Mouse (Mus musculus): ENCODE results near the gene Gk5. TPM values are rescaled to one million over a fixed set of nuclear protein-coding genes. Genes with fewer than 3 reads are reported as not detected.

Gene Gk5
- total and polyA plus RNA-seq, 2 experiments from 2014 or later, result 2.2 to 7.4 TPM

DNA sequence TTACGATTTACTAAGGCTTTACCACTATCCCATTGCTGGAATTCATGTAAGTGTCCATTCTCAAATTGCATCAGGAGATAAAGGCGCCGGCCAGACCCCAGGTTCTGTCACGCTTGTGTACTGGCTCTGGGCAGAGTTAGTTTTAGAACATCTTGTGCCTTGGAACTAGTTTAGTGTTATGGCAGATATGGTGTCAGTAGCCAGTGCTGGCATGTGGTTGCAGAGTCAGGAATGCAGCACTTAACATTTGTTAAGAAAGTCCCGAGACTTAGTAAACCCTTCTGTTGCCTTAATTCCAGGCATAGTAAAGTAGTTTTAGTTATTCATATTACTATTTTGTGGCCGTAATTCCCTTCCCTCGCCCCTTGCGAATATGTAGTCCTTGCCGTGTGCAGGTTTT is 78.6 kb downstream of the Gk5 start:
- no peak for DNase-seq (ENCODE audit: low spot score)
- H3K4me2 ChIP-seq (ENCODE audit: low read depth, low read length, poor library complexity, severe bottlenecking), result no peak overlapping the region
- H3K36me3 ChIP-seq (ENCODE audit: insufficient read depth, low read length), result no peaks in the 10 kb centered on the region
- peaks cover 2% of the 10 kb centered on the region; the same call in 1 of the 2 replicates for H3K4me1 ChIP-seq (ENCODE audit: insufficient read depth, low read length)
- no peaks in the 10 kb centered on the region for H3K9me3 ChIP-seq (ENCODE audit: low read length)
- 82% methylated on average over 9 of the region's 9 CpGs for WGBS
- no peaks in the 10 kb centered on the region for H3K27me3 ChIP-seq (ENCODE audit: insufficient read depth, low read length)
- no peak overlapping the region for H3K27ac ChIP-seq (ENCODE audit: low read depth, low read length)
- no peak overlapping the region for H3K4me3 ChIP-seq (ENCODE audit: low read depth, low read length)
- ATAC-seq (ENCODE audit: low FRiP score), result no peak
- no peak for TF ChIP-seq CTCF (IDR thresholded peaks at IDR 0.05)
- H3K9ac ChIP-seq (replicated peaks; ENCODE audit: low read length, poor library complexity, severe bottlenecking), result no peak overlapping the region

DNA sequence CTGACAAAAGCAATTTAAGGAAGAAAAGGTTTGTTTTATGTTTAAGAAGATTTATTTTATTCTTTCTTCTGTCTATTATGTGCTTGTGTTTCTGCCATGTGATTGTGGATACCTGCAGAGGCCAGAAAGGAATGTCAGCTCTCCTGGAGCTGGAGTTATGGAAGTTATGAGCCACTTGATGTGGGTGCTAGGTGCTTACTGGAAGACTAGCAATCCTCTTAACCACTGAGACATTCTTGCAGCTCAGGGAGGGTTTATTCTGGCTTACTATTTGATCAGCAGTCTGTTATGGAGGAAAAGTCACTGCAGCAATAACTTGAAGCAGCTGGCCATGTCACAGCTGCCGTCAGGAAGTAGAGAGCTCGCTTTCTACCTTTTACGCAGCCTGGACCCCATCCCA is 84.5 kb downstream of the Gk5 start:
- Histone ChIP-seq H3K9ac (replicated peaks; ENCODE audit: low read length, poor library complexity, severe bottlenecking) (no peak overlapping the region), H3K4me2 (ENCODE audit: low read depth, low read length, poor library complexity, severe bottlenecking) (no peak overlapping the region), H3K9me3 (ENCODE audit: low read length) (no peaks in the 10 kb centered on the region), H3K36me3 (ENCODE audit: insufficient read depth, low read length) (no peaks in the 10 kb centered on the region), H3K4me3 (ENCODE audit: low read depth, low read length) (no peak overlapping the region), H3K4me1 (ENCODE audit: insufficient read depth, low read length) (no peaks in the 10 kb centered on the region), H3K27me3 (ENCODE audit: insufficient read depth, low read length) (no peaks in the 10 kb centered on the region), H3K27ac (ENCODE audit: low read depth, low read length) (no peak overlapping the region)
- no peak for TF ChIP-seq CTCF (IDR thresholded peaks at IDR 0.05)
- ATAC-seq (ENCODE audit: low FRiP score) (no peak), DNase-seq (ENCODE audit: low spot score) (no peak)
- 95% methylated on average over 3 of the region's 3 CpGs for WGBS

DNA sequence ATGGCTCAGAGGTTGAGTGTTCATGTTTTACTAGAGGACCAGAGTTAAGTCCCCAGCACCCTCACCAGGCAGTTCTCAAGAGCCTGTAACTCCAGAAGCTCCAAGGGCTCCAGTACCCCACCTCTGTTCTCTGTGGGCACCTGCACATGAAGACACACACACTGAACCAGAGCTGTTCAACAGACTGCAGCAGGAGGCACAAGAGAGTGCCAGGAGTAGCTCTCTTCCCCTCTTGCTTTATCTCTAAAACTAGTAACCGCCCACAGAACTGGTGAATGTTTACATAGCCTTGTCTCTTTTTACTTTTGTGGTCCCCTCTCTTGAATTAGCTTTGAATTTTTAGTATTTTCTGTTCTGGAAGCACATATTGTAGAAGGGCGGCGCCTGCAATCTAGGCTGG is 88.3 kb downstream of the Gk5 start:
- no peaks in the 10 kb centered on the region for H3K9me3 ChIP-seq (ENCODE audit: low read length)
- ATAC-seq (ENCODE audit: low FRiP score) (no peak), DNase-seq (ENCODE audit: low spot score) (no peak)
- H3K4me1 ChIP-seq (ENCODE audit: insufficient read depth, low read length), result no peaks in the 10 kb centered on the region
- 97% methylated on average over 3 of the region's 3 CpGs for WGBS
- no peaks in the 10 kb centered on the region for H3K27me3 ChIP-seq (ENCODE audit: insufficient read depth, low read length)
- H3K9ac ChIP-seq (replicated peaks; ENCODE audit: low read length, poor library complexity, severe bottlenecking), result no peak overlapping the region
- H3K27ac ChIP-seq (ENCODE audit: low read depth, low read length), result no peak overlapping the region
- no peak overlapping the region for H3K4me3 ChIP-seq (ENCODE audit: low read depth, low read length)
- no peak overlapping the region for H3K4me2 ChIP-seq (ENCODE audit: low read depth, low read length, poor library complexity, severe bottlenecking)
- H3K36me3 ChIP-seq (ENCODE audit: insufficient read depth, low read length), result no peaks in the 10 kb centered on the region
- no peak for TF ChIP-seq CTCF (IDR thresholded peaks at IDR 0.05)

DNA sequence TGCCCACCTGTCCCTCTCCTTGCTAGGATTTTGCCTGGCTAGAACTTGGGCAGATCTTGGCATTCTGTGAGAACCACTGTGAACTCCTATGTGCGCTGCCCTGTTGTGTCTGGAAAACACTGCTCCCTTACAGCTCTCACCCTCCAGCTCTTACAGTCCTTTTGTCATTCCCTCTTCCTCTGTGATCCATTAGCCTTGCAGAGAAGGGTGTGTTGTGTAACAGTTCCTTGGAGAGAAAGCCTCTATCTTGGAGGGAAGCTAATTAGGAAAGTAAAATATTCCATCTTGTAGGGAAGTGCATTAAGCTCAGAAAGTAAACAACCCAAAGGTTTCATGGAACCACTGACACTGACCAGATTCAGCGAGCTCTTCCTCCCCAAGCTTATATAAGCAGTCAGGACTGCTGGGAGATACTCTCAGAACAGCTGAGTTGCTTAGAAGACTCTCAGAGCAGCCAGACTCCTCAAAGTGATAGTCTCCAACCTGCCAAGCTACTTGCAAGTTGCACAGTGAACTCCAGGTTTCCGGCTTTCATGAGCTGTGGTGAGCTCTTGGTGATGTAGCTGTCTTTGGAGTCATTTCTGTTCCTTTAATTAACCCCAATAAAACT is 94.0 kb downstream of the Gk5 start:
- Histone ChIP-seq H3K9ac (replicated peaks; ENCODE audit: low read length, poor library complexity, severe bottlenecking) (no peak overlapping the region), H3K36me3 (ENCODE audit: insufficient read depth, low read length) (no peaks in the 10 kb centered on the region), H3K4me1 (ENCODE audit: insufficient read depth, low read length) (no peaks in the 10 kb centered on the region), H3K4me2 (ENCODE audit: low read depth, low read length, poor library complexity, severe bottlenecking) (no peak overlapping the region), H3K4me3 (ENCODE audit: low read depth, low read length) (no peak overlapping the region), H3K27me3 (ENCODE audit: insufficient read depth, low read length) (no peaks in the 10 kb centered on the region), H3K27ac (ENCODE audit: low read depth, low read length) (no peak overlapping the region), H3K9me3 (ENCODE audit: low read length) (no peaks in the 10 kb centered on the region)
- ATAC-seq (ENCODE audit: low FRiP score) (no peak), DNase-seq (ENCODE audit: low spot score) (no peak)
- no peak for TF ChIP-seq CTCF (IDR thresholded peaks at IDR 0.05)
- 88% methylated on average over 3 of the region's 3 CpGs for WGBS

- H3K27ac ChIP-seq (ENCODE audit: low read depth, low read length), result no peak overlapping the region
- no peak overlapping the region for H3K4me3 ChIP-seq (ENCODE audit: low read depth, low read length)
- H3K9ac ChIP-seq (replicated peaks; ENCODE audit: low read length, poor library complexity, severe bottlenecking), result no peak overlapping the region
- TF ChIP-seq CTCF (IDR thresholded peaks at IDR 0.05), result no peak
- H3K9me3 ChIP-seq (ENCODE audit: low read length), result no peaks in the 10 kb centered on the region
- no peak for ATAC-seq (ENCODE audit: low FRiP score)
- DNase-seq (ENCODE audit: low spot score), result no peak
- no peaks in the 10 kb centered on the region for H3K27me3 ChIP-seq (ENCODE audit: insufficient read depth, low read length)
- no peaks in the 10 kb centered on the region for H3K36me3 ChIP-seq (ENCODE audit: insufficient read depth, low read length)
- H3K4me1 ChIP-seq (ENCODE audit: insufficient read depth, low read length), result no peaks in the 10 kb centered on the region
- no peak overlapping the region for H3K4me2 ChIP-seq (ENCODE audit: low read depth, low read length, poor library complexity, severe bottlenecking)
- WGBS, result 94% methylated on average over 2 of the region's 2 CpGs
Measured at GRCm38 (mm10) chr9:96214171-96214570, 95.0 kb downstream of the Gk5 start.

DNA sequence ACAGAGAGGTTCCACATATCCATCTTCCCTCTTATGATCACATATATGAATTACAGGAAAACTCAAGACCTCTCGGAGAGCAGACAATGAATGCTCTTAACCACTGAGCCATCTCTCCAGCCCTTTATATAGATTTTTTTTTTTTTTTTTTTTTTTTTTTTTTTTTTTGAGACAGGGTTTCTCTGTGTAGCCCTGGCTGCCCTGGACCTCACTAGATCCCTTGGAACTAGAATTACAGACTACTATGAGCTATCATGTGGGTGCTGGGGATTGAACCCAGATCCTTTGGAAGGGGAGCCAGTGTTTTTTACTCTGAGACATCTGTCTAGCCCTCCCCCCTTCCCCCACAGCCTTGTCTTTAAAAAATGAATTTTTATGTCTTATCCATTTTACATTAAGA is 98.1 kb downstream of the Gk5 start:
- H3K36me3 ChIP-seq (ENCODE audit: insufficient read depth, low read length), result no peaks in the 10 kb centered on the region
- H3K4me3 ChIP-seq (ENCODE audit: low read depth, low read length), result no peak overlapping the region
- no peak overlapping the region for H3K9ac ChIP-seq (replicated peaks; ENCODE audit: low read length, poor library complexity, severe bottlenecking)
- 100% methylated on average over 1 of the region's 1 CpGs for WGBS
- H3K27me3 ChIP-seq (ENCODE audit: insufficient read depth, low read length), result no peaks in the 10 kb centered on the region
- no peak overlapping the region for H3K4me2 ChIP-seq (ENCODE audit: low read depth, low read length, poor library complexity, severe bottlenecking)
- ATAC-seq (ENCODE audit: low FRiP score), result no peak
- H3K4me1 ChIP-seq (ENCODE audit: insufficient read depth, low read length), result no peaks in the 10 kb centered on the region
- H3K27ac ChIP-seq (ENCODE audit: low read depth, low read length), result no peak overlapping the region
- TF ChIP-seq CTCF (IDR thresholded peaks at IDR 0.05), result no peak
- no peaks in the 10 kb centered on the region for H3K9me3 ChIP-seq (ENCODE audit: low read length)
- no peak for DNase-seq (ENCODE audit: low spot score)
